Mouse (Mus musculus) E14TG2a.4 (cell line): ENCODE results near the gene Tex44.

Experiments used
- CTCF ChIP-seq: conservative IDR thresholded peaks from 2 replicates; pipeline ENCODE4 v1.5.1; 2014; ENCODE audit warnings: low read length
- NANOG ChIP-seq: IDR thresholded peaks from 2 replicates; pipeline ENCODE4 v1.6.1; 2014; ENCODE audit warnings: borderline replicate concordance, low read length, mixed read lengths
- POU5F1 ChIP-seq: IDR thresholded peaks from 2 replicates; pipeline ENCODE4 v1.6.1; 2014; ENCODE audit warnings: low read length, borderline replicate concordance

DNA sequence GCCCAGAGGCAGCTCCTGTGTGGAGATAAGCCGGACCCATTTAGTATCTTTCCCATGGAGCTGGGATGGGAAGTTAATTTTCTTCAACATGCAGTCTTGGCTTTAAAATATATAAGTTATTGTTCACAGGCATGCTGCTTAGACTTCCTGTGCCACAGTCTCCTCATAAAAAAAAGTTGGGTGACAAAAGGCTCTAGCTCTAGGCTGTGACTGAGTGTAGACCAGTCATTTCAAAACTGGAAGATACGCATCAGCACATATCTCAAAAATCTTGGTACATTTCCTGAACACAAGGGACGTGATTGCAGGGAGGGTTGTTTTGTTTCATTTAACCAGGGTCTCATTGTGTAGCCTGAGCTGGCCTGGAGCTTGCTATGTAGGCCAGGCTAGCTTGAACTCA is 31.9 kb upstream of the Tex44 start:
- no peak for TF ChIP-seq CTCF
- no peak for TF ChIP-seq POU5F1
- no peak for TF ChIP-seq NANOG
